Mouse (Mus musculus) urinary bladder, postnatal 14 days (tissue): ENCODE data around the gene Olfr295.

Experiments used
- DNase-seq: peaks from one replicate; pipeline ENCODE4 v3.0.0; 2021; ENCODE audit warnings: low spot score

The Olfr295 gene

DNA sequence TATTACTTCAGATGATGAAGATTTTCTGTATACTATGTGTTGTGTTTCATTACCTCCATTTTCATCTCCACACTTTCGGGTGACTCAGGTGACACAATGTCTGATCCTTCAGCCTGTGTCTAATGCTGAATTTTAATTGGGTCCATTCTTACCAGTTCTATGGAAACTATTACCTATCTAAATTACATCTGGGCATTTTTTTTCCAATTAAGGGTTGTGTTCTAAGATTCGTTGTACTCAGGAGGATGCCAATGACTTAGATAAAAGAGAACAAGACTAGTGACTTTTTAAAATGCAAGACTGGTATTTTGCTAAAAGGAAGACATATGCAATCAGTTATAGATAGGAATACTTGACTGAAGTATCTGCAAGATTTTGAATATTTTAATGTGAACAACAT lies at the start of gene Olfr295:
Gene Olfr295, plus strand, starts transcription at position 301 of the 400 bp plus-strand sequence.
- DNase-seq = no peak

DNA sequence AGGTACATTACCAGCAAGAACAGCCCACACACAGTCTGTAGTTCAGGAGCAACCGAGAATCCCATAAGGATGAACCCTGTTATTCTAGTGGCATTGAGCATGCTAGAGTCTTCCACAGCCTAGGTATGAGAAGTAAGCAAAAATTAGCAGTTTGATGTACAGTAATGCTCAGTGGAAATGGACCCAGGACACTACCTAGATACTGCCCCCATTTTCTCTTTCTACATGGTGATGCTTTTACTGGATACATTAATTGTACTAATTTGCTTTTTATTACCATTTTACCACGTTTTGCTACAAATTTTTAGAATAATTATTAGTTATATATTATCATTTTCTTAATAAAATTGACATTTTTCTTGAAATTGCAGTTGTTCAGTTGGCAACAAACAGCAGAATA lies 32.9 kb downstream of the Olfr295 start, which contains the start of gene Olfr294:
Gene Olfr294, minus strand, starts transcription at position 101 of the 400 bp plus-strand sequence.
- DNase-seq = no peak
